Mouse (Mus musculus) brain, adult 10 weeks (tissue): ENCODE measurements around the gene Slc35f2. TPM values are rescaled to one million over a fixed set of nuclear protein-coding genes. Genes with fewer than 3 reads are reported as not detected.

Experiments used
- polyA plus RNA-seq: library from polyadenylated mRNA; stranded (reverse); fragments of 350-450 nt; fragmentation: Illumina TruSeq; extraction: RNeasy Lipid Tissue Mini Kit (QIAGEN cat#74804); gene quantifications from one replicate; pipeline ENCODE4 v1.2.3, GENCODE M21; 2015; ENCODE audit warnings: low read depth, low replicate concordance

Slc35f2 gene
- 3.6 TPM for polyA plus RNA-seq

GRCm38 (mm10) chr9:53771344-53772021 is at the start of gene Slc35f2:
Gene Slc35f2 (plus strand): TSS chr9:53771538.

GRCm38 (mm10) chr9:53849864-53850263 is 78.5 kb downstream of the Slc35f2 start, which contains the start of gene Sln:
Gene Sln (plus strand): TSS chr9:53850164.

Other genes starting within 250 kb of the Slc35f2 start
- 5.5 TPM for gene Atm, start 234.8 kb upstream of the Slc35f2 start, polyA plus RNA-seq
- 11.1 TPM for gene Npat, start 234.5 kb upstream of the Slc35f2 start, polyA plus RNA-seq
- gene Acat1, start 161.2 kb upstream of the Slc35f2 start, polyA plus RNA-seq: 98.0 TPM
- 34.1 TPM for gene Cul5, start 101.5 kb upstream of the Slc35f2 start, polyA plus RNA-seq
- gene Rab39, start 65.3 kb upstream of the Slc35f2 start, polyA plus RNA-seq: 1.8 TPM
- not detected for gene Sln, start 78.6 kb downstream of the Slc35f2 start, polyA plus RNA-seq
- 240 TPM for gene Elmod1, start 203.8 kb downstream of the Slc35f2 start, polyA plus RNA-seq